Mouse (Mus musculus) heart, postnatal 0 days (tissue): ENCODE measurements around the gene Tbata.

Experiments
- CTCF ChIP-seq: IDR thresholded peaks from 2 replicates; pipeline ENCODE4 v1.5.1; 2016; ENCODE audit warnings: antibody characterized with exemption, control low read depth, low read depth
- EP300 ChIP-seq: IDR thresholded peaks from 2 replicates; pipeline ENCODE4 v1.6.1; 2016; ENCODE audit warnings: antibody characterized with exemption, low read depth

- TF ChIP-seq CTCF (no peak), EP300 (no peak)
Observed at GRCm38 (mm10) chr10:61143343-61143742, 28.4 kb upstream of the Tbata start.
